Mouse (Mus musculus): ENCODE data around the gene Fam131a.

Fam131a gene

DNA sequence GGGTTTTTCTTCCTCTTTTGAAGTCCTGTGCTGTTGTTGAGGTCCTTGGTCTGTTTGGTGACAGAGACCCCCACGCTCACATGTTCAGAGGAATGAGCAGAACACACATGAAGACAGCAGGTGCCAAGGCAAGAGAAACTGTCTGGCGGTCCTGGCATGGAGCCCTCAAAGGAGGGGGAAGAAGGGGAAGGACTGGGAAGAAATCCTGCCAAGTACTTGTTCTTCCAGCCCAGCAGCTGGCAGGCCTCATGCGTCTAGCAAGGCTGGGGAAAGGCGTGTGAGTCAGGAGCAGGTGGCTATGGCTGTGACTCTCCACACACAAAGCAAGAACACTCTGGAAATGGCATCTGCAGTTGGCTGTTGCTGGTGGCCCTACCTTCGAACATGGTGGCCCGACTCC is 53.6 kb downstream of the Fam131a start:
- no peak for DNase-seq (ENCODE audit: low spot score)

DNA sequence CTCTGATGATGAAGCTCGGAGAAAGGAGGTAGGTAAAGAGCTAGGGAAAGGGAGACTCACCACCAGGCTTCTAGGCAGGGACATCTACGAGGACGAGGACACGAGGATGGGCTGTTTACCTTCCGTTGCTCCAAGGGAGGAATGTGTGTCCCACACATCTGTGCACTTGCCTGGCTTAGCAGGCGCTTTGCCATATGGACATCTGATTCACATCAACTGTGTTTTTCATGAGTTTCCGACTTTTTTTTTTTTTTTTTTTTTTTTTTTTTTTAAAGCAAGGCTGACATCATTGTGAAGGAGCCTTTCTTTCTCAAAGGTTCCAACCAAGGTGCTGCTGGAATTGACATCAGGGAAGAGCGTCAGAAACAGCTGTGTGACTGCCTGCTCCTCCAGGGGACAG is 57.5 kb downstream of the Fam131a start:
- no peak for DNase-seq (ENCODE audit: low spot score)

Data from spleen, adult 12 weeks (tissue).